Mouse (Mus musculus): Measurements from ENCODE around the gene Nek7.

DNA sequence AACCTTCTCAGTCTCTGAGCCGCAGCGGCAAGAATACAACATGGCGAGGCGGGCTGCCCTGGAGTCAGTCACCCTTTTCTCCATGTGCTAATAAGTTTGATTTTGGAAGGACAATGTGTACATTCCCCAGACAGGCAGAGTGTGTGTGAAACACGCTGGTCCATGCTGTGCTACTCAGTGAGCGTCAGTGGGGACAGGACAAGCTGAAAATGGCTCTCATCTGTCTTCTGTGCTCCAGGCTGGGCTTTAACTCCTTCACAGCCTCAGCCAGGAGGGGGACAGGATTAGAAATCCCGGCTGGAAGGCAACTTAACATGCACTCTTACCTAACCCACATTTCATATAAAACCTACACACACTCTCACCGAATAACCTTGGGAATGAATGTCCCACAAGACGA, 120.5 kb downstream of the Nek7 start:
- no peak for TF ChIP-seq POLR2A (IDR thresholded peaks at IDR 0.05; ENCODE audit: insufficient read depth, low read length)
- no peak for TF ChIP-seq CTCF (IDR thresholded peaks at IDR 0.05; ENCODE audit: low read depth, low read length)
